Mouse (Mus musculus) liver, embryonic 15.5 days (tissue): ENCODE data around the gene Hnf1a. TPM values are rescaled to one million over a fixed set of nuclear protein-coding genes. Genes with fewer than 3 reads are reported as not detected.

Source experiments
- ATAC-seq: fragments of 200-750 bp; cut with Nextera tagmentation; 2 replicates; pipeline ENCODE4 v1.8.0; 2017; ENCODE audit warnings: moderate number of reproducible peaks, mild to moderate bottlenecking, moderate library complexity; ENCODE audit not compliant: insufficient read depth
- H3K27ac ChIP-seq: fragments of 300-500 bp; sonication (generic); replicated peaks from 2 replicates; pipeline ENCODE4 v1.5.1; 2015; ENCODE audit warnings: mild to moderate bottlenecking, inconsistent platforms
- H3K27me3 ChIP-seq: fragments of 300-500 bp; sonication (generic); 2 replicates; pipeline ENCODE4 v1.6.1; 2015; ENCODE audit warnings: mild to moderate bottlenecking, inconsistent platforms
- H3K36me3 ChIP-seq: fragments of 300-500 bp; sonication (generic); replicated peaks from 2 replicates; pipeline ENCODE4 v1.6.1; 2015; ENCODE audit warnings: moderate library complexity, mild to moderate bottlenecking, inconsistent platforms
- H3K4me1 ChIP-seq: fragments of 300-500 bp; sonication (generic); replicated peaks from 2 replicates; pipeline ENCODE4 v1.6.1; 2015; ENCODE audit warnings: inconsistent platforms
- H3K4me2 ChIP-seq: fragments of 300-500 bp; sonication (generic); 2 replicates; pipeline ENCODE4 v1.6.1; 2015; ENCODE audit warnings: moderate library complexity, mild to moderate bottlenecking, inconsistent platforms
- H3K4me3 ChIP-seq: fragments of 300-500 bp; sonication (generic); replicated peaks from 2 replicates; pipeline ENCODE4 v1.5.1; 2015; ENCODE audit warnings: mild to moderate bottlenecking, inconsistent platforms
- H3K9ac ChIP-seq: fragments of 300-500 bp; sonication (generic); 2 replicates; pipeline ENCODE4 v1.6.1; 2015; ENCODE audit warnings: moderate library complexity, mild to moderate bottlenecking, inconsistent platforms
- H3K9me3 ChIP-seq: fragments of 300-500 bp; sonication (generic); replicated peaks from 2 replicates; pipeline ENCODE4 v1.6.1; 2016; ENCODE audit warnings: inconsistent platforms
- WGBS: fragments of 180-500 bp; shearing (Covaris S2); methylation state at CpG from one replicate; pipeline ENCODE4 v1.1.7; 2015; ENCODE audit warnings: mixed read lengths; ENCODE audit not compliant: insufficient replicate concordance; 5-methylcytosine and 5-hydroxymethylcytosine counted together
- polyA plus RNA-seq: library from polyadenylated mRNA; unstranded; fragments of >200 nt; fragmentation: Nextera tagmentation; extraction: Ambion mirVana; gene quantifications from 2 replicates; pipeline ENCODE4 v1.2.1, GENCODE M21; 2015

The Hnf1a gene
- polyA plus RNA-seq, 1 experiment from 2014 or later = 3.8 TPM

- Histone ChIP-seq H3K9me3 (no peaks in the 10 kb centered on the region), H3K36me3 (no peaks in the 10 kb centered on the region), H3K27ac (peak overlapping the region; percentile 45; the same call in 1 of the 2 replicates), H3K4me2 (no peak overlapping the region), H3K4me1 (peaks cover 41% of the 10 kb centered on the region), H3K4me3 (no peak overlapping the region), H3K9ac (no peak overlapping the region), H3K27me3 (peaks cover 8% of the 10 kb centered on the region; the same call in 1 of the 2 replicates)
- 43% methylated on average over 7 of the region's 7 CpGs for WGBS
- no peak for ATAC-seq
Observed at GRCm38 (mm10) chr5:115008307-115008706, 37.4 kb upstream of the Hnf1a start.

GRCm38 (mm10) chr5:115007768-115008167 lies 36.9 kb upstream of the Hnf1a start:
- 72% methylated on average over 5 of the region's 5 CpGs for WGBS
- Histone ChIP-seq H3K9me3 (no peaks in the 10 kb centered on the region), H3K4me3 (no peak overlapping the region), H3K36me3 (no peaks in the 10 kb centered on the region), H3K4me1 (peaks cover 36% of the 10 kb centered on the region), H3K27me3 (peaks cover 13% of the 10 kb centered on the region), H3K27ac (0 out of 2 replicates have a peak overlapping the region, but pooled peaks have one; percentile 45), H3K4me2 (no peak overlapping the region), H3K9ac (no peak overlapping the region)
- ATAC-seq = no peak

- no peaks in the 10 kb centered on the region for H3K9me3 ChIP-seq
- no peak overlapping the region for H3K27ac ChIP-seq
- no peak overlapping the region for H3K9ac ChIP-seq
- no peak overlapping the region for H3K4me2 ChIP-seq
- no peak overlapping the region for H3K4me3 ChIP-seq
- WGBS = 48% methylated on average over 13 of the region's 13 CpGs
- peaks cover 7% of the 10 kb centered on the region for H3K4me1 ChIP-seq
- ATAC-seq = no peak
- peaks cover 51% of the 10 kb centered on the region for H3K27me3 ChIP-seq
- H3K36me3 ChIP-seq = no peaks in the 10 kb centered on the region
Observed at GRCm38 (mm10) chr5:115003224-115003873, 32.5 kb upstream of the Hnf1a start.

DNA sequence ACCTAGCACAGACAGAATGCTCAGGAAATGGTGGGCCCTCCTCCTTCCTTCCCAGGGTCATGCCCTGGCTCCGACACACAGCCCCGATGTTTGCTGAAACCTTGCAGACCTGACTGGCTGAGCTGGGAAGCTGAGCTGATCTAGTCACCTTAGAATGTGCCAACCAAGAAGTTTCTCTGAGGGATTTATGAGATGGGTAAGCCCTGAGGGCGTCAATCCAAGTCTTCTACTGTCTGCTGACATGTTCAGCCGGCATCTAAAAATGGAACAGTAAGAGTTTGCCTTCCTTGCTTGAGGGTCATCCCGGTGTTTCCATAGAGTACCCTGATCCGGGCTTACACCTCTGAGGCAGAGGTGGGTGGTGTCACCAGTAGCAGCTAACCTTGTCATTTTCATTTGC lies 31.9 kb upstream of the Hnf1a start:
- Histone ChIP-seq H3K4me3 (no peak overlapping the region), H3K4me2 (no peak overlapping the region), H3K4me1 (peaks cover 4% of the 10 kb centered on the region), H3K27ac (no peak overlapping the region), H3K9ac (no peak overlapping the region), H3K36me3 (no peaks in the 10 kb centered on the region), H3K27me3 (peaks cover 56% of the 10 kb centered on the region), H3K9me3 (no peaks in the 10 kb centered on the region)
- 31% methylated on average over 6 of the region's 6 CpGs for WGBS
- no peak for ATAC-seq

DNA sequence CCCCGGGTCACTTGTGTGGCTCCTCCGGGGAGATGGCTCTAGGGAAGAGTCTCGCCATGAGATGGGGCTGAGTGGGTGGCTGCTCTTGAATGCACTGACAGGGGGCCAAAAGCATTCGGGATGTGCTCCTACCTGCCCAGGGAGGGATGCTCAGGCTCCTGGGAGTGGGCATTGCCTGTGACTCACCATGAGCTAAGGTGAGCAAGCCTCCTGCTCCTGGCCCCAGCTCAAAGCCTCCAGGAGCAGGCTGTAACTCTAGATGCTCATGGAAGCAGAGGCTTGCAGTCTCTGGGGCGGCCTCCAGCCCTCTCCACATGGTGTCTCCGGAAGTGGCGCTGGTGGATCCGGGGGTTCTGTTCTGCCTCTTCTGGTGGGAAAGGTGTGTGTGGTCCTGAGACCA lies 30.6 kb upstream of the Hnf1a start:
- Histone ChIP-seq H3K9me3 (no peaks in the 10 kb centered on the region), H3K27me3 (peaks cover 67% of the 10 kb centered on the region), H3K4me2 (no peak overlapping the region), H3K4me3 (no peak overlapping the region), H3K9ac (no peak overlapping the region), H3K27ac (no peak overlapping the region), H3K4me1 (peaks cover 3% of the 10 kb centered on the region; the same call in 1 of the 2 replicates), H3K36me3 (no peaks in the 10 kb centered on the region)
- WGBS = 75% methylated on average over 8 of the region's 8 CpGs
- no peak for ATAC-seq

DNA sequence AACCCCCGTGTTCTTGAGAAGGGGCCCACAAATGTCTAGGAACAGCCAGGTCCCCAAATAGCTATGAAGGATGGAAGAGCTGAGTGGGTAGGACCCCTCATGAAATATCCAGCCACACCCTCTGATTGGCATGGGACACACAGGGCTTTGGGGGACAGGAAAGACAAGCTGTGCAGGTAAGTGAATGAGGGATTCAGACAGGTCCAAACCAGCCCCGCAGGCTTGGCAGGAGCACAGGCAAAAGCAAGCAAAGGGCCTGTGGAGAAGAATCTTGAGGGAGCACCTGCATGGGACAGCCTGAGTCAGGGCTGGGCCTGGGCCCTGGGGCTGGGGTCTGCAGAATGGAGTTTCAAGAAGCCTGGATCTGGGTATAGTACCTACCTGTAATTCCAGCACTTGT lies 29.6 kb upstream of the Hnf1a start:
- no peak overlapping the region for H3K4me2 ChIP-seq
- ATAC-seq = no peak
- H3K27me3 ChIP-seq = peaks cover 70% of the 10 kb centered on the region
- H3K4me1 ChIP-seq = peaks cover 3% of the 10 kb centered on the region; the same call in 1 of the 2 replicates
- 71% methylated on average over 2 of the region's 2 CpGs for WGBS
- no peak overlapping the region for H3K27ac ChIP-seq
- no peaks in the 10 kb centered on the region for H3K9me3 ChIP-seq
- no peaks in the 10 kb centered on the region for H3K36me3 ChIP-seq
- H3K9ac ChIP-seq = no peak overlapping the region
- H3K4me3 ChIP-seq = no peak overlapping the region

DNA sequence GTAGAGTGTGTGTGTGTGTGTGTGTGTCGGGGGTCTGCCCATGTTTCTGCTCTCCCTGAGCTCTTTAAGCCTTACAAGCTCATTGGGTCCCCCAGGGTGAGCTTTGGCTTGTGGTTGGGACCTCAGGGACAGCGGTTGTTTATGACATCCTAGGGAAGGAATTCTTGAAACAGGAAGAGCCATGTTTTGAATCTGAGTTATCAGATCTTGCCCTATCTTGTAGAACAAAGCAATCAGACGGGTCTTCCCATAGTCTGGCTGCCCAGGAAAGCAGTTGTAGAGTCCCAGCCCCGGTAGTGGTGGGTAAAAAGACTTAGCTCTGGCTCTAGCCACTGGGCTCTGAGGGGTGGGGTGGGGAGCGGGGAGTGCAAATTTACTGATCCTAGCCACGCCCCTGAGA lies 26.4 kb upstream of the Hnf1a start:
- no peaks in the 10 kb centered on the region for H3K36me3 ChIP-seq
- H3K4me1 ChIP-seq = 0 out of 2 replicates have a peak, but pooled peaks cover 3% of the 10 kb centered on the region
- no peak for ATAC-seq
- H3K4me3 ChIP-seq = no peak overlapping the region
- 22% methylated on average over 6 of the region's 6 CpGs for WGBS
- peaks cover 52% of the 10 kb centered on the region for H3K27me3 ChIP-seq
- no peaks in the 10 kb centered on the region for H3K9me3 ChIP-seq
- no peak overlapping the region for H3K9ac ChIP-seq
- no peak overlapping the region for H3K27ac ChIP-seq
- H3K4me2 ChIP-seq = no peak overlapping the region

DNA sequence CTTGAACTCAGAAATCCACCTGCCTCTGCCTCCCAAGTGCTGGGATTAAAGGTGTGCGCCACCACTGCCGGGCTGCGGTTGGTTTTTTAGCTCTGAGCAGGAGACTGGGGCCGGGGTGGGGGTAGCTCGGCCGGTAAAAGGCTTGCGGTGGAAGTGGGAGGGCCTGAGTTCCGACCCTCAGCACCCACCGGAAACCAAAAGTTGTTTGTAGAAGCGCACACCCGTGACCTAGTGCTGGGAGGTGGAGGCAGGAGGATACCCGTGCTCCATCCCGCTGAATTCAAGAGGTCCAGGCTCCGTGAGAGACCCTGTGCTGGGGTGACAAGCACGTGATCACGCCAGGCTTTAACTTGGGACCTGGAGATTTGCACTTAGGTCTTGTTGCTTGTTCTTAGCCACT lies 25.6 kb upstream of the Hnf1a start:
- H3K27me3 ChIP-seq = peaks cover 50% of the 10 kb centered on the region
- H3K4me1 ChIP-seq = 0 out of 2 replicates have a peak, but pooled peaks cover 3% of the 10 kb centered on the region
- H3K9me3 ChIP-seq = no peaks in the 10 kb centered on the region
- H3K27ac ChIP-seq = no peak overlapping the region
- no peaks in the 10 kb centered on the region for H3K36me3 ChIP-seq
- H3K4me3 ChIP-seq = no peak overlapping the region
- 41% methylated on average over 16 of the region's 16 CpGs for WGBS
- peak overlapping the region; percentile 20; the same call in 1 of the 2 replicates for H3K4me2 ChIP-seq
- H3K9ac ChIP-seq = no peak overlapping the region
- no peak for ATAC-seq

DNA sequence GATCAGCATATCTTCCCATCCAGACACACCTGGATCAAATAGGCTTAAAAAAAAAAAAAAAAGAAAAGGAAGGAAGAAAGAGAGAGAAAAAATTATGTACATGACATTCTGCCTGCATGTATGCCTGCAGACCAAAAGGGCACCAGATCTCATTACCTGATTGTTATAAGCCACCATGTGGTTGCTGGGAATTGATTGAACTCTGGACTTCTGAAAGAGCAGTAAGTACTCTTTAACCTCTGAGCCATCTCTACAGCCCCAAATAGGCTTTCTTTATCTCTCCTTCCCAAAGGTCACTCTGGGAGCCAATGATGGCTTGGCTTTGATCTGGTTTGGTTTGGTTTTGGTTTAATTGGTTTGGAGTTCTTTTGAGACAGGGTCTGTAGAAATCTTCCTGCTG lies 14.2 kb upstream of the Hnf1a start:
- ATAC-seq = no peak
- no peak overlapping the region for H3K4me3 ChIP-seq
- H3K4me1 ChIP-seq = peaks cover 18% of the 10 kb centered on the region
- H3K9me3 ChIP-seq = no peaks in the 10 kb centered on the region
- H3K4me2 ChIP-seq = no peak overlapping the region
- H3K36me3 ChIP-seq = no peaks in the 10 kb centered on the region
- 0 out of 2 replicates have a peak overlapping the region, but pooled peaks have one; percentile 16 for H3K27ac ChIP-seq
- no peak overlapping the region for H3K9ac ChIP-seq
- H3K27me3 ChIP-seq = no peaks in the 10 kb centered on the region

GRCm38 (mm10) chr5:114982001-114982400 lies 11.1 kb upstream of the Hnf1a start:
- no peaks in the 10 kb centered on the region for H3K9me3 ChIP-seq
- 54% methylated on average over 15 of the region's 15 CpGs for WGBS
- no peak overlapping the region for H3K27ac ChIP-seq
- H3K36me3 ChIP-seq = no peaks in the 10 kb centered on the region
- no peak for ATAC-seq
- H3K4me1 ChIP-seq = peaks cover 36% of the 10 kb centered on the region
- no peaks in the 10 kb centered on the region for H3K27me3 ChIP-seq
- H3K4me3 ChIP-seq = no peak overlapping the region
- no peak overlapping the region for H3K4me2 ChIP-seq
- H3K9ac ChIP-seq = no peak overlapping the region

DNA sequence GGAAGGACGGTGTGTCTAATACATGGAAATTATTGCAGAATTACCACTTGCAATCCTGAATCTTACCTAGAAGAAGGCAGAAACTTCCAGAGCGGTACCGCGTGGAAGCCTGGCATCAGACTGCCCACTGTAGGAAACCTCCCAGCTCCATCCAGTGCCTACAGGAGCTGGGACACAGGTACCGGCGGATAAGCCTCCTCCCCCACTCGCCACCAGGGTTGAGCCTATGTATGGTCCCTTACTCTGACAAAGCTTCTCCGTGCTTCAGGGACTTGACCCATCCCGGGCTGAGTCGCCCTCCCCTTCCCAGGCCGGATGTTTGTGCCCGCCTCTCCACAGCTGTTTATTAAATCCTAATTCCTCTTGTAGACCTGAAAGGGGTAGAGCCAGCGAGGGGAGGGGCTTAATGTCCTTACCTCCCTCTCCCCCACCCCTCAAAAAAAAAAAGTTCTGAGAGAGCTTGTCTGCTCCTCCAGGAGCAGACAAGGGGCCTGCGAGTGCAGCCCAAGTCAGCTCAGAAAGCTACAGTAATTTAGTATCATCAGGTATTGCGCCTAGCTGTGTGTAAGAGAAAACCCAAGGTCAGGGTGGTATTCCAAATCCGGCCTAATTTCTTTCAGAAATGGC lies 9.3 kb upstream of the Hnf1a start:
- peak; percentile 41; the same call in 1 of the 2 replicates for ATAC-seq
- peak overlapping the region; percentile 64 for H3K4me3 ChIP-seq
- H3K27ac ChIP-seq = peak overlapping the region; percentile 94
- peak overlapping the region; percentile 67 for H3K9ac ChIP-seq
- no peaks in the 10 kb centered on the region for H3K9me3 ChIP-seq
- no peaks in the 10 kb centered on the region for H3K36me3 ChIP-seq
- WGBS = 30% methylated on average over 16 of the region's 16 CpGs
- H3K4me2 ChIP-seq = peak overlapping the region; percentile 97
- peaks cover 36% of the 10 kb centered on the region for H3K4me1 ChIP-seq
- no peaks in the 10 kb centered on the region for H3K27me3 ChIP-seq
